Mouse (Mus musculus) T-helper 17 cell (primary cell): ENCODE measurements at regions not wholly inside any gene's neighbourhood (a gene's known extent, or its start where the extent isn't known, plus 50 kb on each side); places are given as distances from the start of the nearest gene placed in this dataset.

Experiments used
- in situ Hi-C, 2 experiments: fragments of 300-600 bp; cut with MboI, MseI; formaldehyde crosslinking; loops; 1 replicate in 1 of 2; 2 replicates in 1 of 2; pipeline ENCODE4 v1.15.1; 2025; ENCODE audit warnings: high pct_unique_total_duplicates in 2 of 2

GRCm38 (mm10) chr12:99617241-99617804 lies 53.9 kb upstream of the Foxn3 start:
- in situ Hi-C loops: no loop called here

- in situ Hi-C loops: no loop called here
Observed at GRCm38 (mm10) chr12:99614420-99614819, 51.0 kb upstream of the Foxn3 start.
